Mouse (Mus musculus) CH12.LX (cell line): ENCODE measurements at regions not wholly inside any gene's neighbourhood (a gene's known extent, or its start where the extent isn't known, plus 50 kb on each side); places are given as distances from the start of the nearest gene placed in this dataset.

ENCODE experiments used
- DNase-seq: peaks from one replicate; pipeline ENCODE4 v3.0.0-alpha.2; 2013; ENCODE audit errors: extremely low read depth
- H3K27ac ChIP-seq: 2 replicates; pipeline ENCODE4 v1.5.1; 2012; ENCODE audit warnings: low read depth, mild to moderate bottlenecking, control low read depth, moderate library complexity; ENCODE audit not compliant: insufficient read depth
- H3K27me3 ChIP-seq: replicated peaks from 2 replicates; pipeline ENCODE3; 2012; ENCODE audit warnings: inconsistent platforms
- H3K36me3 ChIP-seq, 2 experiments: replicated peaks in 1 of 2; 2 replicates each; pipeline versions ENCODE3 to v1.6.1; 2012; ENCODE audit warnings: inconsistent platforms in 1 of 2, low read length in 1 of 2, mild to moderate bottlenecking in 1 of 2, mixed read lengths in 1 of 2, moderate library complexity in 1 of 2; ENCODE audit not compliant: control insufficient read depth in 1 of 2, insufficient read depth in 1 of 2
- H3K4me1 ChIP-seq, 2 experiments: 2 replicates each; pipeline ENCODE4 v1.6.1; 2012; ENCODE audit warnings: inconsistent platforms in 1 of 2, moderate library complexity in 1 of 2; ENCODE audit not compliant: insufficient read depth in 2 of 2, control insufficient read depth in 1 of 2
- H3K4me2 ChIP-seq: 2 replicates; pipeline ENCODE4 v1.6.1; 2012; ENCODE audit warnings: low read depth, mild to moderate bottlenecking, control low read depth; ENCODE audit not compliant: poor library complexity, insufficient read depth, severe bottlenecking
- H3K4me3 ChIP-seq, 3 experiments: fragments of 150-350 bp in 1 of 3; sonication (generic) in 1 of 3; replicated peaks in 1 of 3; 2 replicates each; pipeline versions ENCODE3 to v1.5.1; 2011 to 2012; ENCODE audit warnings: low read depth in 2 of 3, low read length in 2 of 3, mild to moderate bottlenecking in 2 of 3, moderate library complexity in 2 of 3, control low read depth in 1 of 3, improper control_type of control experiment in 1 of 3, inconsistent platforms in 1 of 3, mixed read lengths in 1 of 3; ENCODE audit not compliant: poor library complexity in 1 of 3
- H3K79me2 ChIP-seq: replicated peaks from 2 replicates; pipeline ENCODE4 v1.6.1; 2012; ENCODE audit warnings: mild to moderate bottlenecking, moderate library complexity; ENCODE audit not compliant: control insufficient read depth, poor library complexity, insufficient read depth, severe bottlenecking; ENCODE audit errors: extremely low read depth
- H3K9ac ChIP-seq: 2 replicates; pipeline ENCODE4 v1.6.1; 2012; ENCODE audit warnings: low read depth, mild to moderate bottlenecking, control low read depth, moderate library complexity; ENCODE audit not compliant: insufficient read depth
- H3K9me3 ChIP-seq: replicated peaks from 2 replicates; pipeline ENCODE3; 2012; ENCODE audit warnings: low read length, inconsistent platforms, mixed read lengths
- GABPA ChIP-seq: IDR thresholded peaks from 2 replicates; pipeline ENCODE4 v1.6.1; 2012; ENCODE audit warnings: low read depth, low read length, improper control_type of control experiment, inconsistent platforms; ENCODE audit not compliant: insufficient replicate concordance
- IRF4 ChIP-seq: IDR thresholded peaks from 2 replicates; pipeline ENCODE4 v1.6.1; 2014; ENCODE audit warnings: low read depth, mild to moderate bottlenecking, inconsistent platforms, low read length, improper control_type of control experiment
- KAT2A ChIP-seq: IDR thresholded peaks from 2 replicates; pipeline ENCODE4 v1.6.1; 2012; ENCODE audit warnings: low read length, improper control_type of control experiment, inconsistent platforms; ENCODE audit not compliant: insufficient replicate concordance
- MAX ChIP-seq: IDR thresholded peaks from 2 replicates; pipeline ENCODE4 v1.6.1; 2011; ENCODE audit warnings: low read length, improper control_type of control experiment
- MEF2A ChIP-seq: IDR thresholded peaks from 2 replicates; pipeline ENCODE4 v1.6.1; 2014; ENCODE audit warnings: low read depth, mild to moderate bottlenecking, inconsistent platforms, low read length, improper control_type of control experiment, borderline replicate concordance
- MYC ChIP-seq: IDR thresholded peaks from 2 replicates; pipeline ENCODE4 v1.6.1; 2011; ENCODE audit warnings: low read depth, mild to moderate bottlenecking, improper control_type of control experiment, low read length
- NELFE ChIP-seq: IDR thresholded peaks from 2 replicates; pipeline ENCODE4 v1.6.1; 2011; ENCODE audit warnings: low read depth, low read length, improper control_type of control experiment
- TCF12 ChIP-seq: IDR thresholded peaks from 2 replicates; pipeline ENCODE4 v1.6.1; 2014; ENCODE audit warnings: low read depth, mild to moderate bottlenecking, inconsistent platforms, low read length, improper control_type of control experiment
- ZC3H11A ChIP-seq: IDR thresholded peaks from 2 replicates; pipeline ENCODE4 v1.6.1; 2012; ENCODE audit warnings: low read depth, mild to moderate bottlenecking, inconsistent platforms, low read length, improper control_type of control experiment
- ZMIZ1 ChIP-seq: IDR thresholded peaks from 2 replicates; pipeline ENCODE4 v1.6.1; 2012; ENCODE audit warnings: low read depth, mild to moderate bottlenecking, inconsistent platforms, low read length, improper control_type of control experiment
- dilution Hi-C: fragments of 300-500 bp; cut with MboI; formaldehyde crosslinking; loops from 2 replicates; pipeline ENCODE4 v1.14.3; 2020; ENCODE audit warnings: low sequenced_read_pairs; ENCODE audit not compliant: extremely low pct_unique_long_range_greater_than_20kb, extremely low pct_ligation_motif_present
- in situ Hi-C: fragments of 300-500 bp; cut with MboI; formaldehyde crosslinking; loops from 3 replicates; pipeline ENCODE4 v1.14.3; 2019; ENCODE audit warnings: low sequenced_read_pairs, low pct_ligation_motif_present, low pct_unique_long_range_greater_than_20kb, mixed read lengths

GRCm38 (mm10) chr16:31597965-31598364 lies 65.3 kb upstream of the Dlg1 start:
- no peaks in the 10 kb centered on the region for H3K79me2 ChIP-seq
- H3K9ac ChIP-seq: no peak overlapping the region
- no peak for DNase-seq
- H3K27me3 ChIP-seq: no peaks in the 10 kb centered on the region
- dilution Hi-C loops: no loop called here
- no peak overlapping the region for H3K4me2 ChIP-seq
- in situ Hi-C loops: no loop called here
- no peak overlapping the region for H3K4me3 ChIP-seq
- H3K9me3 ChIP-seq: no peaks in the 10 kb centered on the region
- H3K36me3 ChIP-seq: no peaks in the 10 kb centered on the region
- TF ChIP-seq ZC3H11A (no peak), ZMIZ1 (no peak)
- no peak overlapping the region for H3K27ac ChIP-seq
- peaks cover 15 to 39% of the 10 kb centered on the region in 2 experiments for H3K4me1 ChIP-seq

GRCm38 (mm10) chr16:31598409-31598988 lies 64.7 kb upstream of the Dlg1 start:
- DNase-seq: no peak
- H3K36me3 ChIP-seq: no peaks in the 10 kb centered on the region
- H3K9ac ChIP-seq: no peak overlapping the region
- in situ Hi-C loops (no loop called here), dilution Hi-C loops (no loop called here)
- TF ChIP-seq MAX: no peak
- TF ChIP-seq KAT2A: no peak
- no peak overlapping the region for H3K27ac ChIP-seq
- no peaks in the 10 kb centered on the region for H3K79me2 ChIP-seq
- H3K9me3 ChIP-seq: no peaks in the 10 kb centered on the region
- H3K27me3 ChIP-seq: peaks cover 2% of the 10 kb centered on the region
- H3K4me2 ChIP-seq: no peak overlapping the region
- peaks cover 13 to 33% of the 10 kb centered on the region in 2 experiments for H3K4me1 ChIP-seq
- no peak overlapping the region for H3K4me3 ChIP-seq

DNA sequence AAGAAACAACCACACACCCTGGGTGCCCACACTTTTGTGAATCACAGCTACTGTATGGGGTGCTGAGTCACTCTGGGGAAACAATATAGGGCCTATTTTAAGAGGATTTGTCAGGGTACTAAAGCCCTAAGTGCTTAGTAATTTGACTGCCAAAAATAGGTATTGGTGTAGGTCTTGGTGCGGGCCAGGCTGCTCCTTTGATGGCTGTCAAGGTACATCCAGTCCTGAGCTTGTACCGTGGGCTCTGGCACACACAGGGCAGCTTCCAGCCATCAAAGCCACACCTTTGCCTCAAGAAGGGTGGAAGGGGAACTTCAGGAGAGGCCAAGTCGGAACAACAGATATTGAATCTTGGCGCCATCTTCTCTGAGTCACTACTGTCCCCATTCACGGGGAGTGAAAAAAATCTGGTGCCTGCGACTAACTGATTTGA lies 64.2 kb upstream of the Dlg1 start:
- Histone ChIP-seq H3K4me3 (no peak overlapping the region), H3K4me2 (no peak overlapping the region), H3K4me1 (peaks cover 11 to 28% of the 10 kb centered on the region in 2 experiments), H3K27me3 (peaks cover 2% of the 10 kb centered on the region), H3K9ac (no peak overlapping the region), H3K79me2 (no peaks in the 10 kb centered on the region), H3K9me3 (no peaks in the 10 kb centered on the region), H3K36me3 (no peaks in the 10 kb centered on the region), H3K27ac (no peak overlapping the region)
- in situ Hi-C loops: no loop called here
- dilution Hi-C loops: no loop called here
- DNase-seq: no peak
- TF ChIP-seq TCF12 (no peak), MYC (no peak), MEF2A (peak; percentile 58; the same call in 1 of the 2 replicates), NELFE (no peak), IRF4 (no peak), GABPA (no peak), KAT2A (no peak)
